Mouse (Mus musculus) adrenal gland, adult 10 weeks (tissue): ENCODE results near the gene Pdcd1lg2. TPM values are rescaled to one million over a fixed set of nuclear protein-coding genes. Genes with fewer than 3 reads are reported as not detected.

Experiments
- polyA plus RNA-seq: library from polyadenylated mRNA; stranded (reverse); fragments of 350-450 nt; fragmentation: Illumina TruSeq; extraction: RNeasy Lipid Tissue Mini Kit (QIAGEN cat#74804); gene quantifications from one replicate; pipeline ENCODE4 v1.2.3, GENCODE M21; 2014; ENCODE audit warnings: low read depth, low replicate concordance

The Pdcd1lg2 gene
- polyA plus RNA-seq: not detected

GRCm38 (mm10) chr19:29410619-29411018 lies at the start of gene Pdcd1lg2:
Pdcd1lg2 (plus strand) TSS chr19:29410919.

GRCm38 (mm10) chr19:29366969-29367622 lies 43.6 kb upstream of the Pdcd1lg2 start, which contains the start of the genes Plgrkt and Cd274:
Plgrkt (minus strand) TSS chr19:29367390.
Cd274 (plus strand) TSS chr19:29367455.

Other genes starting within 250 kb of the Pdcd1lg2 start
- 66.1 TPM for gene Jak2, start 159.1 kb upstream of the Pdcd1lg2 start, polyA plus RNA-seq
- 1.3 TPM for gene Insl6, start 85.6 kb upstream of the Pdcd1lg2 start, polyA plus RNA-seq
- gene Rln1, start 76.2 kb upstream of the Pdcd1lg2 start, polyA plus RNA-seq: not detected
- gene Plgrkt, start 43.5 kb upstream of the Pdcd1lg2 start, polyA plus RNA-seq: 55.4 TPM
- gene Cd274, start 43.5 kb upstream of the Pdcd1lg2 start, polyA plus RNA-seq: 16.7 TPM
- 45.5 TPM for gene Ric1, start 111.4 kb downstream of the Pdcd1lg2 start, polyA plus RNA-seq
- 195 TPM for gene Ermp1, start 237.5 kb downstream of the Pdcd1lg2 start, polyA plus RNA-seq